Mouse (Mus musculus) midbrain, embryonic 15.5 days (tissue): ENCODE data around the gene Rps11. TPM values are rescaled to one million over a fixed set of nuclear protein-coding genes. Genes with fewer than 3 reads are reported as not detected.
A peak's percentile ranks its signal among the peaks of the same experiment; 100 is the strongest.

Experiments used
- ATAC-seq: fragments of 200-750 bp; cut with Nextera tagmentation; replicated peaks from 2 replicates; pipeline ENCODE4 v1.8.0; 2017; ENCODE audit warnings: moderate TSS enrichment
- H3K27ac ChIP-seq: fragments of 300-500 bp; sonication (generic); 2 replicates; pipeline ENCODE4 v1.5.1; 2015; ENCODE audit warnings: mild to moderate bottlenecking, inconsistent platforms
- H3K27me3 ChIP-seq: fragments of 300-500 bp; sonication (generic); replicated peaks from 2 replicates; pipeline ENCODE4 v1.6.1; 2015; ENCODE audit warnings: inconsistent platforms
- H3K36me3 ChIP-seq: fragments of 300-500 bp; sonication (generic); replicated peaks from 2 replicates; pipeline ENCODE4 v1.6.1; 2015; ENCODE audit warnings: inconsistent platforms
- H3K4me1 ChIP-seq: fragments of 300-500 bp; sonication (generic); 2 replicates; pipeline ENCODE4 v1.6.1; 2015; ENCODE audit warnings: inconsistent platforms
- H3K4me2 ChIP-seq: fragments of 300-500 bp; sonication (generic); 2 replicates; pipeline ENCODE4 v1.6.1; 2015; ENCODE audit warnings: inconsistent platforms, mild to moderate bottlenecking, moderate library complexity
- H3K4me3 ChIP-seq: fragments of 300-500 bp; sonication (generic); 2 replicates; pipeline ENCODE4 v1.5.1; 2015; ENCODE audit warnings: mild to moderate bottlenecking, inconsistent platforms
- H3K9ac ChIP-seq: fragments of 300-500 bp; sonication (generic); 2 replicates; pipeline ENCODE4 v1.6.1; 2015; ENCODE audit warnings: mild to moderate bottlenecking, inconsistent platforms
- H3K9me3 ChIP-seq: fragments of 300-500 bp; sonication (generic); 2 replicates; pipeline ENCODE4 v1.6.1; 2016; ENCODE audit warnings: inconsistent platforms
- WGBS: fragments of 180-500 bp; shearing (Covaris S2); methylation state at CpG from one replicate; pipeline ENCODE4 v1.1.7; 2015; ENCODE audit warnings: mixed read lengths; 5-methylcytosine and 5-hydroxymethylcytosine counted together
- polyA plus RNA-seq: library from polyadenylated mRNA; unstranded; fragments of >200 nt; fragmentation: Nextera tagmentation; extraction: Ambion mirVana; gene quantifications from 2 replicates; pipeline ENCODE4 v1.2.1, GENCODE M21; 2015

The Rps11 gene
- polyA plus RNA-seq, 1 experiment from 2014 or later = 742 TPM

DNA sequence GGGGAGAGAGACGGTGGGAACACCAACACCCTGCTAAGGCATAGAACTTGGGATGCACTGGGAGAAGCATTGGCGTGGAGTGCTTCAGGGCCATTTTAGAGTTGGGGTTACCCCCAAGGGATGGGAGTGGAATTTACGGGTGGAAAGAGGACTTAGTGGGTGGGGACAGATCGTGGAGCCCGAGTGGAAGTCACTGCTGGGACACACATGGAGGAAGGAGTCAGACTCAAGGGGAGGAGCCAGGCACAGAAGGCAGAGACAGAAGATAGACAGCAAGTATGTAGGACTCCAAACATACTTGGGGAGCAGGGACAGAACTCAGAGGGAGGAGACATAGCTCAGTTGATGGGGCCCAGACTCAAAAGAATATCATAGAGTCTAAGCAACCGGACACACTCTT lies 38.3 kb upstream of the Rps11 start:
- no peaks in the 10 kb centered on the region for H3K9me3 ChIP-seq
- H3K4me3 ChIP-seq = peak overlapping the region; percentile 41
- peaks cover 45% of the 10 kb centered on the region for H3K27me3 ChIP-seq
- 26% methylated on average over 6 of the region's 6 CpGs for WGBS
- H3K4me2 ChIP-seq = peak overlapping the region; percentile 78
- peaks cover 16% of the 10 kb centered on the region for H3K4me1 ChIP-seq
- peaks cover 7% of the 10 kb centered on the region; the same call in 1 of the 2 replicates for H3K36me3 ChIP-seq
- H3K27ac ChIP-seq = no peak overlapping the region
- H3K9ac ChIP-seq = peak overlapping the region; percentile 33; the same call in 1 of the 2 replicates
- ATAC-seq = no peak

- ATAC-seq = peak; percentile 92
- Histone ChIP-seq H3K4me2 (peak overlapping the region; percentile 78), H3K36me3 (peaks cover 7% of the 10 kb centered on the region; the same call in 1 of the 2 replicates), H3K27me3 (peaks cover 39% of the 10 kb centered on the region), H3K9me3 (no peaks in the 10 kb centered on the region), H3K4me1 (peaks cover 16% of the 10 kb centered on the region), H3K9ac (peak overlapping the region; percentile 33; the same call in 1 of the 2 replicates), H3K4me3 (peak overlapping the region; percentile 41), H3K27ac (peak overlapping the region; percentile 72)
- WGBS = 4% methylated on average over 35 of the region's 35 CpGs
Observed at GRCm38 (mm10) chr7:45161612-45162473, 37.6 kb upstream of the Rps11 start.

GRCm38 (mm10) chr7:45160866-45161265 lies 36.6 kb upstream of the Rps11 start:
- Histone ChIP-seq H3K4me3 (no peak overlapping the region), H3K4me1 (peaks cover 17% of the 10 kb centered on the region), H3K9ac (no peak overlapping the region), H3K36me3 (peaks cover 7% of the 10 kb centered on the region; the same call in 1 of the 2 replicates), H3K9me3 (no peaks in the 10 kb centered on the region), H3K4me2 (no peak overlapping the region), H3K27me3 (peaks cover 30% of the 10 kb centered on the region), H3K27ac (no peak overlapping the region)
- ATAC-seq = no peak
- WGBS = 89% methylated on average over 3 of the region's 3 CpGs

GRCm38 (mm10) chr7:45160316-45160800 lies 36.1 kb upstream of the Rps11 start:
- H3K27me3 ChIP-seq = peaks cover 25% of the 10 kb centered on the region
- peaks cover 22% of the 10 kb centered on the region for H3K4me1 ChIP-seq
- H3K4me3 ChIP-seq = no peak overlapping the region
- WGBS = 93% methylated on average over 6 of the region's 6 CpGs
- H3K9ac ChIP-seq = no peak overlapping the region
- H3K9me3 ChIP-seq = no peaks in the 10 kb centered on the region
- H3K4me2 ChIP-seq = no peak overlapping the region
- peaks cover 7% of the 10 kb centered on the region; the same call in 1 of the 2 replicates for H3K36me3 ChIP-seq
- H3K27ac ChIP-seq = no peak overlapping the region
- ATAC-seq = no peak

DNA sequence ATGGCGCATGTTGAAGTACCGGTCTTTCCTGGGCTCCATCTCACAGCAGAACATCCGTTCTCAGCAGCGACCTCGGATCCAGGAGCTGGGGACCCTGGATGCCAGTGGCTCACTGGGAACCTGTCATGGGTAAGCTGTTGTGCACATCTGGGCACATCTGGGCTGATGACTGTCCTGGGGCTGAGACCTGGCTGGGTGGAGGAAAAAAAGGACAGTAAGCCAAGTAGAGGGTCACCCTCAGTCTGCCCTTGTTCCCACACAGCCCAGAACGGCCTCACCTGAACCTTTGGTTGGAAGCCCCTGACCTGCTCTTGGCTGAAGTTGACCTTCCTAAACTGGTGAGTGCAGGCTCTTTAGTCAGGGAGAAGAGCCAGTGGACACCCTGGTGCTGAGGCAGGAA lies 34.8 kb upstream of the Rps11 start:
- peaks cover 26% of the 10 kb centered on the region for H3K4me1 ChIP-seq
- WGBS = 97% methylated on average over 6 of the region's 6 CpGs
- H3K36me3 ChIP-seq = peaks cover 7% of the 10 kb centered on the region; the same call in 1 of the 2 replicates
- no peak overlapping the region for H3K4me2 ChIP-seq
- H3K27me3 ChIP-seq = peaks cover 13% of the 10 kb centered on the region
- no peak overlapping the region for H3K4me3 ChIP-seq
- ATAC-seq = no peak
- no peaks in the 10 kb centered on the region for H3K9me3 ChIP-seq
- no peak overlapping the region for H3K27ac ChIP-seq
- no peak overlapping the region for H3K9ac ChIP-seq

DNA sequence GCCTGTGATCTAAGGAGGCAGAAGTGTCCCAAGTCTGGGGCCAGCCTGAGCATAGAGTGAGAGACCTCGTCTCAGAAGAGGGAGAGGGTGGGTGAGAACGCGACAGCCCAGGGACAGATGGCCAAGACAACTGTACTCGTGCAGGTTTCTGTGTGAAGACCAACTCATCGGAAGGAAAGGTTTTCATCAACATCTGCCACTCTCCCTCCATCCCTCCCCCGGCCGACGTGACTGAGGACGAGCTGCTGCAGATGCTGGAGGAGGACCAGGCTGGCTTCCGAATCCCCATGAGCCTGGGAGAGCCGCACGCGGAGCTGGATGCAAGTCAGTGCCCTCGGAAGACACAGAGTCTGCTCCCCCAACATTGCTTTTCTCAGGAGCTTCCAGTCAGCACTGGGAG lies 33.2 kb upstream of the Rps11 start:
- no peak overlapping the region for H3K27ac ChIP-seq
- no peak for ATAC-seq
- 85% methylated on average over 14 of the region's 14 CpGs for WGBS
- H3K27me3 ChIP-seq = no peaks in the 10 kb centered on the region
- no peak overlapping the region for H3K4me2 ChIP-seq
- no peaks in the 10 kb centered on the region for H3K9me3 ChIP-seq
- peaks cover 7% of the 10 kb centered on the region; the same call in 1 of the 2 replicates for H3K36me3 ChIP-seq
- no peak overlapping the region for H3K9ac ChIP-seq
- H3K4me1 ChIP-seq = peaks cover 24% of the 10 kb centered on the region
- no peak overlapping the region for H3K4me3 ChIP-seq

GRCm38 (mm10) chr7:45156206-45156605 lies 32.0 kb upstream of the Rps11 start:
- Histone ChIP-seq H3K27ac (no peak overlapping the region), H3K36me3 (peaks cover 7% of the 10 kb centered on the region; the same call in 1 of the 2 replicates), H3K9ac (no peak overlapping the region), H3K9me3 (no peaks in the 10 kb centered on the region), H3K27me3 (no peaks in the 10 kb centered on the region), H3K4me2 (no peak overlapping the region), H3K4me3 (no peak overlapping the region), H3K4me1 (peaks cover 18% of the 10 kb centered on the region)
- 95% methylated on average over 15 of the region's 15 CpGs for WGBS
- ATAC-seq = no peak

DNA sequence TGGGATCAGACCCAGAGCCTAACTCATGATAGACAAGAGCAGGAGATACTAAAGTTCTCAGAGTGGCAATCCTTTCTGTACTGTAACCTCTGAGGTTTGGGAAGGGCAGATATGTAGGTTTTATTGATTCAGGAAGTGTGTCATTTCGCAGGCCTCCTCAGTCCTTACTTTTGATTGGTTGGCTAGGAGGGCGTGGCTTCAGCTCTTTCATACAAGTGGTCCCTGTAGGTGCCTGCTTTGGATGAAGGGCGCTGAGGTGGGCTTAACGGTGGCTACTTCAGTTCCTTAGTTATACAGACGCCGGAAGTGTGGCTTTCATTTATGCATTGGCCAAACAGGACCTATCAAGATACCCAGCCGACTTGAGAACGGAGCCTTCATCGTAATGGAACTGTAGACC lies 31.4 kb upstream of the Rps11 start:
- peak overlapping the region; percentile 66; the same call in 1 of the 2 replicates for H3K4me3 ChIP-seq
- ATAC-seq = no peak
- H3K9ac ChIP-seq = no peak overlapping the region
- 87% methylated on average over 9 of the region's 9 CpGs for WGBS
- peaks cover 7% of the 10 kb centered on the region; the same call in 1 of the 2 replicates for H3K36me3 ChIP-seq
- peak overlapping the region; percentile 69 for H3K4me2 ChIP-seq
- no peaks in the 10 kb centered on the region for H3K9me3 ChIP-seq
- 0 out of 2 replicates have a peak overlapping the region, but pooled peaks have one; percentile 96 for H3K27ac ChIP-seq
- H3K4me1 ChIP-seq = peaks cover 18% of the 10 kb centered on the region
- no peaks in the 10 kb centered on the region for H3K27me3 ChIP-seq

DNA sequence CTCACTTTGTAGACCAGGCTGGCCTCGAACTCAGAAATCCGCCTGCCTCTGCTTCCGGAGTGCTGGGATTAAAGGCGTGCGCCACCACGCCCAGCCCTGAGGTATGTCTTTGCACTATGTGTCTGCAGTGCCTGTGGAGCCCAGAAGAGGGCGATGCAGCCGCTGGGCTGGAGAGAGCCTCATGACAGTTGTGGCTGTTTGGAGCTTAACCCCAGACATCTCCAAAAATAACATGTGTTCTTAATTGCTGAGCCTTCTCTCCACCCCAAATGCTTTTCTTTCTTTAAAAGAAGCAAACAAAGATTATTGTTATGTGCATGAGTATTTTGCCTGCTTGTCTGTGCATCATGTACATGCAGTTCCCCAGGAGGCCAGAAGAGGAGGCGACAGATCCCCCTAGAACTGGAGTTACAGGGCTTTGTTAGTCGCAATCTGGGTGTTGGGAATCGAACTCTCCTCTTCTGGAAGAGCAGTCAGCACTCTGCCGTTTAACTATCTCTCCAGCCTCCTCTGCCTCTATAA lies 30.8 kb upstream of the Rps11 start:
- no peaks in the 10 kb centered on the region for H3K27me3 ChIP-seq
- peak; percentile 5; the same call in 1 of the 2 replicates for ATAC-seq
- H3K36me3 ChIP-seq = peaks cover 7% of the 10 kb centered on the region; the same call in 1 of the 2 replicates
- peaks cover 18% of the 10 kb centered on the region for H3K4me1 ChIP-seq
- H3K27ac ChIP-seq = peak overlapping the region; percentile 96
- H3K4me2 ChIP-seq = peak overlapping the region; percentile 69
- 75% methylated on average over 12 of the region's 12 CpGs for WGBS
- no peaks in the 10 kb centered on the region for H3K9me3 ChIP-seq
- H3K9ac ChIP-seq = no peak overlapping the region
- H3K4me3 ChIP-seq = peak overlapping the region; percentile 66

DNA sequence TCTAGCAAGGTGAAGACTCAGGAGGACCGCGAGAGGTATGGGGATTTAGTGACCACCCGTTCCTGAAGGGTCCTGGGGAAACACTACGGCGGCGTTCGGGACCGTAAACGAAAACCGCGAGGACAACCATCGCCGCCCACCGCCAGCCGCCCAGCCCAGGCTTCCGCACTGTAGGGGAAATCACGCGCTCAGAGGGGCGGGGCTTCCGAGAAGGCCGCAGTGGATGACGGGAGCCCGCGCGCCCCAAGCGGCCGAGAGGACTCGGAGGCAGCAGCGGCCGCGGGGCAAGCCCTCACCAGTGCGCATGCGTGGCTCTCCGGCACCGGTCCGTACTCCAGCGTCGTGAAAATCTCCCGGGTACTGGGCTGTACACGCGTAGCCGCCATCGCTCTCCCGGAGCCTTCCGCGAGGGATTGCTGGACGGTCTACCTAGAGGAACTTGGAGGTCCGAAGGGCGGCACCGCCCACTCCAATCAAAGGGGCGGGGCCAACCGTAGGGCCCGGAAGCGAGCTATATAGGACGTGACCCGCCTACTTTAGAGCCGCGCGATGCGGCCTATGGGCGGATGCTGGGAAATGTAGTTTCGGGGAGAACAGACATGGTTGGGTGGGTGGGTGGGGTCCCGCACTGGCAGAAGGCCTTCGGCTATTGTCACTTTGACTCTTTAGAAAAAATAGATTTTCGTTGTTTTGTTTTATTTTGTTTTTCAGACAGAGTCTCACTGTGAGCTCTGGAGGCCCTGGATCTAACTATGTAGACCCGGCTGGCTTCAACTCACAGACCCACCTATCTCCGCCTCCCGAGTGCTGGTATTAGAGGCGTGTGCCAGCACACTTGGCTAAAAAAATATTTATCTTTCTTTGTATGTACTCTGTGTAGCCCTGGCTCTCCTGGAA lies 30.1 kb upstream of the Rps11 start, which contains the start of the genes Pih1d1 and Aldh16a1:
TSS of gene Pih1d1 (plus strand) at position 208 of the 897 bp plus-strand sequence.
TSS of gene Aldh16a1 (minus strand) at position 489 of the 897 bp plus-strand sequence.
- Histone ChIP-seq H3K4me1 (peaks cover 18% of the 10 kb centered on the region), H3K36me3 (0 out of 2 replicates have a peak, but pooled peaks cover 2% of the 10 kb centered on the region), H3K4me2 (peak within 1 kb of the TSS; percentile 69), H3K9ac (peak within 1 kb of the TSS; percentile 71), H3K4me3 (peak within 1 kb of the TSS; percentile 66), H3K27me3 (no peaks in the 10 kb centered on the region), H3K9me3 (no peaks in the 10 kb centered on the region), H3K27ac (peak within 1 kb of the TSS; percentile 96)
- ATAC-seq = peak; percentile 96
- 5% methylated on average over 69 of the region's 69 CpGs for WGBS

DNA sequence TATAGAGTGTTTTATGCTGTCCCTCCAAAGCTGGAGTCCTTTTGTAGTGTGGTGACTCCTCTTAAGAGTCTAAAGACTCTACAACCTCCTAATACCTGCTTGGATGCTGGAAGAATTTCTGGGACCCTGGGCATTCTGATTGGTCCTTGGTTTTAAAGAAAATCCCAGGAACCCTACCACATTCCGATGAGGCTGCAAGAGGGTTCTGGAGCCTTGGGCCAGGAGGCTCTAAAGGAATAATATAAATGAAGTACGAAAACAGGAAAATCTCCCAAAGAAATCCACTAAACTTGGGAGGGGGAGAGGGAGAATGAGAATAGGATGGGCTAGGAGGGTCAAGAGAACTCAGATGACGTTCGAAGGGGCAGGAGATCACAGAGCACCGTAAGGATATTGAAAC lies 29.3 kb upstream of the Rps11 start:
- Histone ChIP-seq H3K27me3 (no peaks in the 10 kb centered on the region), H3K4me2 (peak overlapping the region; percentile 69), H3K9ac (peak overlapping the region; percentile 71), H3K4me3 (peak overlapping the region; percentile 66), H3K36me3 (no peaks in the 10 kb centered on the region), H3K9me3 (no peaks in the 10 kb centered on the region), H3K27ac (peak overlapping the region; percentile 96), H3K4me1 (peaks cover 18% of the 10 kb centered on the region)
- 3% methylated on average over 5 of the region's 5 CpGs for WGBS
- ATAC-seq = no peak
